Mouse (Mus musculus): Measurements from ENCODE around the gene Oasl1. TPM values are rescaled to one million over a fixed set of nuclear protein-coding genes. Genes with fewer than 3 reads are reported as not detected.
A peak's percentile ranks its signal among the peaks of the same experiment; 100 is the strongest.
"Not testable (repeated sequence)": the region's sequence is repeated elsewhere in the genome, so short reads cannot be mapped to it uniquely, and the experiment has no call there.

Oasl1 gene
- polyA plus RNA-seq (2016; fragmentation: Nextera tagmentation; extraction: Ambion mirVana), result 0.26 TPM in 1 of 2 replicates, not detected in the other

DNA sequence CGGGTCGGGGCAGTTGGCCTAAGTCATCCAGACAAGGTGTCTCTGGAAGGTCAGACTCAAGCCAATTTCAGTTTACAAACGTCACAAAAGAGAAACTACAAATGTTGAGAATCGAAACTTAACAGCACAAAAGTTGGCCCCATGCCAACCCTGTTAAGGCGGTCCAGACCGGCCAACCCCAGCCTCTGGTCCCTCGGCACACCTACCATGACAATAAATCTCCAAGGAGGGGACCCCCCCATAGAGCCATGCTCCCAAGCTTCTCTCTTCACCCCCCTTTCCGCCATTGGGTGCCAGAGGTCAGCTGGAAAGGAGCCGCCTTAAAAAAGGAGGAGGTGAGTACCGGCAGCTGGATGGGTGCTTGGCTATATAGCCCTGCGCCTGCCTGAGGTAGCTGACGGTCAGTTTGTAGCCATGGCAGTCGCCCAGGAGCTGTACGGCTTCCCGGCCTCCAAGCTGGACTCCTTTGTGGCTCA, at the start of gene Oasl1:
Gene Oasl1 (plus strand): TSS at position 243 of the 476 bp plus-strand sequence.
- no peaks in the 10 kb centered on the region for H3K27me3 ChIP-seq
- ATAC-seq (ENCODE audit: low FRiP score), result no peak
- no peaks in the 10 kb centered on the region for H3K9me3 ChIP-seq
- H3K36me3 ChIP-seq (replicated peaks), result no peaks in the 10 kb centered on the region
- H3K4me1 ChIP-seq, result peaks cover 12% of the 10 kb centered on the region
- H3K9ac ChIP-seq, result no peak within 1 kb of the TSS
- no peak within 1 kb of the TSS for H3K27ac ChIP-seq
- H3K4me2 ChIP-seq, result peak within 1 kb of the TSS; percentile 23
- 58% methylated on average over 15 of the region's 15 CpGs for WGBS
- H3K4me3 ChIP-seq (replicated peaks), result no peak within 1 kb of the TSS

DNA sequence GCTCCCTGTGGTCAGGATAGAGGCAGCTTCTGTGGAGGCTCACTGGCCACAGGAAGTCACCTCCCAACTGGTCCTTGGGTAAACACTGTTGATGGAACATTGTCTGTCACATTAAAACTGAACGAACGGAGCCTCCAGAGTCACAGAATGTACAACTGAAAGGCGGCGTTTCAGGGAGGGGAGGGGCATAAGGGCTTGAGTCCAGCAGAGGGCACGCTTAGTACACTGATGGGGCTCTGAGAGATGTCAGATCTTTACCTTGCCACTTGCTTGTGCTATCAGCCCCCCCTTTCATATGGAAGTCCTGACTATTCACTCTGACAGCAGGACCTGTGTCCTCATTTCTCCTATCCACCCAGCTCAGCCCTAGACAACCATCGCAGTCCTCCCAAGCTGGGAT, 47.2 kb upstream of the Oasl1 start:
- H3K27me3 ChIP-seq, result 0 out of 2 replicates have a peak, but pooled peaks cover 4% of the 10 kb centered on the region
- peaks cover 24% of the 10 kb centered on the region for H3K4me1 ChIP-seq
- no peaks in the 10 kb centered on the region for H3K9me3 ChIP-seq
- ATAC-seq (ENCODE audit: low FRiP score), result no peak
- no peak overlapping the region for H3K4me2 ChIP-seq
- no peaks in the 10 kb centered on the region for H3K36me3 ChIP-seq (replicated peaks)
- no peak overlapping the region for H3K9ac ChIP-seq
- WGBS, result 57% methylated on average over 6 of the region's 6 CpGs
- no peak overlapping the region for H3K4me3 ChIP-seq (replicated peaks)
- H3K27ac ChIP-seq, result peak overlapping the region; percentile 25; the same call in 1 of the 2 replicates

GRCm38 (mm10) chr5:114876331-114876730, 46.7 kb upstream of the Oasl1 start:
- WGBS, result 9% methylated on average over 6 of the region's 6 CpGs

DNA sequence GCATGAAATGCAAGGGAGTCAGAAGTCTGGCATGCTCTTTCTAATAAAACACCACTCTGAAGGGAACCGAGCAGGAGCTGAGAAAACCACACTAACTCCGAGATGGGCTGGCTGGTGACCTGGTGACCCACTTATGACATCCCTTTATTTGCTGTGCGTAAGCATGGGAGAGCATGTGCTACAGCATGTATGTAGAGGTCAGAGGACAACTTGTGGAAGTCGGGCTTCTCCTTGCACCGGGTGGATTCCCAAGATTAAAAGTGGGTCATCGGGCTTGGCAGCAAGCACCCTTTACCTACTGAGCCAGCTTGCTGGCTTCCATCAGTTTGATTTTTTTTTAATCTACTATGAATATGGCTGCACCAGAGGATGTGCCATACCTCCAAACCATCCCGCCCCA, 45.6 kb upstream of the Oasl1 start:
- H3K4me2 ChIP-seq, result no peak overlapping the region
- ATAC-seq (ENCODE audit: low FRiP score), result no peak
- H3K36me3 ChIP-seq (replicated peaks), result no peaks in the 10 kb centered on the region
- H3K27me3 ChIP-seq, result 0 out of 2 replicates have a peak, but pooled peaks cover 4% of the 10 kb centered on the region
- H3K4me3 ChIP-seq (replicated peaks), result no peak overlapping the region
- H3K4me1 ChIP-seq, result peaks cover 24% of the 10 kb centered on the region
- WGBS, result 64% methylated on average over 7 of the region's 7 CpGs
- H3K9me3 ChIP-seq, result no peaks in the 10 kb centered on the region
- no peak overlapping the region for H3K27ac ChIP-seq
- no peak overlapping the region for H3K9ac ChIP-seq

More at GRCm38 (mm10) chr5:114876331-114876730, 46.7 kb upstream of the Oasl1 start:
- no peak for ATAC-seq (ENCODE audit: low FRiP score)
- H3K27ac ChIP-seq, result peak overlapping the region; percentile 25; the same call in 1 of the 2 replicates
- H3K4me2 ChIP-seq, result no peak overlapping the region
- peaks cover 24% of the 10 kb centered on the region for H3K4me1 ChIP-seq
- no peaks in the 10 kb centered on the region for H3K36me3 ChIP-seq (replicated peaks)
- no peak overlapping the region for H3K9ac ChIP-seq
- H3K9me3 ChIP-seq, result no peaks in the 10 kb centered on the region
- no peak overlapping the region for H3K4me3 ChIP-seq (replicated peaks)
- H3K27me3 ChIP-seq, result 0 out of 2 replicates have a peak, but pooled peaks cover 4% of the 10 kb centered on the region

DNA sequence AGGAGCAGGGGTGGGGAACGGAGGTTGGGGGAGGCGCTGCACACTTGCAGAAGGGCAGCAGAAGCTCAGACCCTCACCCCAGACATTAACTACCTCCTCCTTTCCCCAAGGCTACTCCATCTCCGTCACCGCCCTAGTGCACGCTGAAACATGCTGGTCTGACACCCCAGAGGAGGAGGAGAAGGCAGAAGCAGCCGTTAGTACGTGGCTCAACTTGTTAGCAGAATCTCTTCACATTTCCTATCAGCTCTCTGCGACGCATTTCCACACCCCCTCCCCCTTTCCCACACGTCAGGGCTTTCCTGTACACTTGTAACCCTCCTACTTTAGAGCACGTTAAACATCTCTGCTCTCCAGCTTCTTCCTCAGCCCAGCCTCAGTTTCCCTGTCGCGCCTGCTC, 43.6 kb upstream of the Oasl1 start:
- Histone ChIP-seq H3K36me3 (replicated peaks) (no peaks in the 10 kb centered on the region), H3K27me3 (0 out of 2 replicates have a peak, but pooled peaks cover 4% of the 10 kb centered on the region), H3K9ac (no peak overlapping the region), H3K27ac (no peak overlapping the region), H3K4me1 (peaks cover 24% of the 10 kb centered on the region), H3K4me3 (replicated peaks) (no peak overlapping the region), H3K9me3 (no peaks in the 10 kb centered on the region), H3K4me2 (no peak overlapping the region)
- ATAC-seq (ENCODE audit: low FRiP score), result no peak
- WGBS, result 74% methylated on average over 13 of the region's 13 CpGs

DNA sequence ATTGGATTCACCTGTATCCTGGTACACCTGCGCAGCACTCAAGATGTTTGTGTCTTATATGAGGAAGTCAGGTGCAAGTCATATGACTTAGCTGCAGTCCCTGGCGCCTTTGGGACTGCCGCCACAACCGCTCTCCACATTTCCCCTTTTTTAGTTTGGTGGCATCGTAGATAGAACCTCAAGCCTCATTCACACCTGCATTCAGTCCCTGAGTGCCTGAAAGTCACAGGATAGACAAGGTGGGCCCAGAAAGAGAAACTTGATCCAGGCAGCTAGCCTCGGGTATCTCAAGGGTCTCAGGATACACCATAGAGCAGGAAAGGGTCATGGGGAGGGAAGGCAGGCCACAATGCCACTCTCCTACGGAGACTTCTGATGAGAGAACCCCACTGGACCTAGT, 40.7 kb upstream of the Oasl1 start:
- H3K9me3 ChIP-seq; H3K27me3 ChIP-seq; H3K4me3 ChIP-seq (replicated peaks); H3K9ac ChIP-seq; H3K4me2 ChIP-seq; H3K27ac ChIP-seq; H3K36me3 ChIP-seq (replicated peaks); ATAC-seq (ENCODE audit: low FRiP score): not testable (repeated sequence)
- 86% methylated on average over 6 of the region's 7 CpGs for WGBS
- peaks cover 11% of the 10 kb centered on the region for H3K4me1 ChIP-seq

GRCm38 (mm10) chr5:114883022-114883421, 40.0 kb upstream of the Oasl1 start:
- no peak overlapping the region for H3K9ac ChIP-seq
- no peak overlapping the region for H3K27ac ChIP-seq
- H3K4me3 ChIP-seq (replicated peaks), result no peak overlapping the region
- H3K4me2 ChIP-seq, result no peak overlapping the region
- 0 out of 2 replicates have a peak, but pooled peaks cover 6% of the 10 kb centered on the region for H3K4me1 ChIP-seq
- no peaks in the 10 kb centered on the region for H3K36me3 ChIP-seq (replicated peaks)
- no peak for ATAC-seq (ENCODE audit: low FRiP score)
- WGBS, result 95% methylated on average over 11 of the region's 11 CpGs
- 0 out of 2 replicates have a peak, but pooled peaks cover 4% of the 10 kb centered on the region for H3K27me3 ChIP-seq
- no peaks in the 10 kb centered on the region for H3K9me3 ChIP-seq

- 83% methylated on average over 6 of the region's 6 CpGs for WGBS
- Histone ChIP-seq H3K4me1 (no peaks in the 10 kb centered on the region), H3K27me3 (no peaks in the 10 kb centered on the region), H3K4me3 (replicated peaks) (no peak overlapping the region), H3K9me3 (no peaks in the 10 kb centered on the region), H3K4me2 (no peak overlapping the region), H3K36me3 (replicated peaks) (no peaks in the 10 kb centered on the region), H3K27ac (no peak overlapping the region), H3K9ac (no peak overlapping the region)
- ATAC-seq (ENCODE audit: low FRiP score), result no peak
These were observed 36.2 kb upstream of the Oasl1 start for GRCm38 (mm10) chr5:114886801-114887200.

DNA sequence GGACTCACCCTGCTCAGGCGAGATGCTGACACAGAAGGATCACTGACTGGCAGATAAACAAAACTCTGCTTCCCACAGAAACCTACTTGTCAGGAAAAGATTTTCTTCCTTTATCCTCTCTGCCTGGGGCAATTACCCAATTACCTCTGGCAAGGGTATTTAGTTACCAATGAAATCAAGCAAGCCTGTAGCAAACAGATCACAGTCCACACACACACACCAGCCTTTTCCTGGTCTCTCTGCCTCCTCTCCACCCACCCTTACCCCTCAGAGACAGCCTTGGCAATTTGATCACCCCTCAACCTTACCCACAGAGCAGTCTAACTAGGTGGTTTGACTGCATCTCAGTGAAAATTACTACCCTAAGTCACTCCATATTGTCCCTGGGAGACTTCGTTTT, 34.0 kb upstream of the Oasl1 start:
- Histone ChIP-seq H3K36me3 (replicated peaks) (no peaks in the 10 kb centered on the region), H3K9ac (no peak overlapping the region), H3K27ac (no peak overlapping the region), H3K9me3 (no peaks in the 10 kb centered on the region), H3K4me2 (no peak overlapping the region), H3K4me3 (replicated peaks) (no peak overlapping the region), H3K4me1 (no peaks in the 10 kb centered on the region), H3K27me3 (no peaks in the 10 kb centered on the region)
- 83% methylated on average over 2 of the region's 2 CpGs for WGBS
- ATAC-seq (ENCODE audit: low FRiP score), result no peak

GRCm38 (mm10) chr5:114895542-114895941, 27.5 kb upstream of the Oasl1 start:
- H3K36me3 ChIP-seq (replicated peaks), result no peaks in the 10 kb centered on the region
- H3K9ac ChIP-seq, result no peak overlapping the region
- H3K4me3 ChIP-seq (replicated peaks), result no peak overlapping the region
- H3K4me2 ChIP-seq, result no peak overlapping the region
- H3K4me1 ChIP-seq, result peaks cover 9% of the 10 kb centered on the region
- 90% methylated on average over 4 of the region's 4 CpGs for WGBS
- H3K9me3 ChIP-seq, result no peaks in the 10 kb centered on the region
- H3K27me3 ChIP-seq, result no peaks in the 10 kb centered on the region
- H3K27ac ChIP-seq, result no peak overlapping the region
- ATAC-seq (ENCODE audit: low FRiP score), result no peak

- Histone ChIP-seq H3K36me3 (replicated peaks) (no peaks in the 10 kb centered on the region), H3K9ac (no peak within 1 kb of the TSS), H3K4me2 (0 out of 2 replicates have a peak within 1 kb of the TSS, but pooled peaks have one; percentile 2), H3K9me3 (no peaks in the 10 kb centered on the region), H3K27me3 (no peaks in the 10 kb centered on the region), H3K4me3 (replicated peaks) (no peak within 1 kb of the TSS), H3K27ac (no peak within 1 kb of the TSS), H3K4me1 (peaks cover 9% of the 10 kb centered on the region)
- 66% methylated on average over 13 of the region's 13 CpGs for WGBS
- ATAC-seq (ENCODE audit: low FRiP score), result no peak
These were observed 26.2 kb upstream of the Oasl1 start, which contains the start of gene Oasl2 for GRCm38 (mm10) chr5:114896688-114897373. TSS of gene Oasl2 (plus strand) at chr5:114896936.

GRCm38 (mm10) chr5:114897374-114897793, 25.7 kb upstream of the Oasl1 start:
- peaks cover 9% of the 10 kb centered on the region for H3K4me1 ChIP-seq
- WGBS, result 13% methylated on average over 7 of the region's 7 CpGs
- H3K9me3 ChIP-seq, result no peaks in the 10 kb centered on the region
- no peak for ATAC-seq (ENCODE audit: low FRiP score)
- no peak overlapping the region for H3K4me3 ChIP-seq (replicated peaks)
- H3K27ac ChIP-seq, result no peak overlapping the region
- H3K36me3 ChIP-seq (replicated peaks), result no peaks in the 10 kb centered on the region
- H3K27me3 ChIP-seq, result no peaks in the 10 kb centered on the region
- no peak overlapping the region for H3K9ac ChIP-seq
- 0 out of 2 replicates have a peak overlapping the region, but pooled peaks have one; percentile 2 for H3K4me2 ChIP-seq

- Histone ChIP-seq H3K4me1 (peaks cover 9% of the 10 kb centered on the region), H3K4me3 (replicated peaks) (no peak overlapping the region), H3K27ac (no peak overlapping the region), H3K27me3 (no peaks in the 10 kb centered on the region), H3K4me2 (no peak overlapping the region), H3K9me3 (no peaks in the 10 kb centered on the region), H3K36me3 (replicated peaks) (no peaks in the 10 kb centered on the region), H3K9ac (no peak overlapping the region)
- 84% methylated on average over 7 of the region's 7 CpGs for WGBS
- no peak for ATAC-seq (ENCODE audit: low FRiP score)
These were observed 24.2 kb upstream of the Oasl1 start for GRCm38 (mm10) chr5:114898857-114899256.
